Mouse (Mus musculus): Measurements from ENCODE around the gene Ccdc9. TPM values are rescaled to one million over a fixed set of nuclear protein-coding genes. Genes with fewer than 3 reads are reported as not detected.

Ccdc9 gene
- polyA plus RNA-seq, 1 experiment from 2014 or later = 16.5 TPM

GRCm38 (mm10) chr7:16241787-16242186 is 44.8 kb downstream of the Ccdc9 start:
- no peaks in the 10 kb centered on the region for H3K27me3 ChIP-seq (replicated peaks)
- H3K9me3 ChIP-seq = no peaks in the 10 kb centered on the region
- WGBS = 43% methylated on average over 11 of the region's 11 CpGs
- ATAC-seq (ENCODE audit: extremely low read depth, insufficient number of reproducible peaks, low FRiP score, low TSS enrichment) = no peak
- H3K27ac ChIP-seq (replicated peaks) = 0 out of 2 replicates have a peak overlapping the region, but pooled peaks have one; percentile 20
- H3K9ac ChIP-seq = peak overlapping the region; percentile 1; the same call in 1 of the 2 replicates
- H3K4me2 ChIP-seq = no peak overlapping the region
- H3K4me3 ChIP-seq = no peak overlapping the region
- H3K36me3 ChIP-seq = no peaks in the 10 kb centered on the region
- H3K4me1 ChIP-seq = peaks cover 15% of the 10 kb centered on the region

- no peak for ATAC-seq (ENCODE audit: extremely low read depth, insufficient number of reproducible peaks, low FRiP score, low TSS enrichment)
- H3K36me3 ChIP-seq = no peaks in the 10 kb centered on the region
- peaks cover 15% of the 10 kb centered on the region for H3K4me1 ChIP-seq
- H3K9me3 ChIP-seq = no peaks in the 10 kb centered on the region
- H3K9ac ChIP-seq = no peak overlapping the region
- 87% methylated on average over 1 of the region's 1 CpGs for WGBS
- H3K27me3 ChIP-seq (replicated peaks) = no peaks in the 10 kb centered on the region
- H3K27ac ChIP-seq (replicated peaks) = 0 out of 2 replicates have a peak overlapping the region, but pooled peaks have one; percentile 20
- no peak overlapping the region for H3K4me3 ChIP-seq
- no peak overlapping the region for H3K4me2 ChIP-seq
Observed at GRCm38 (mm10) chr7:16240978-16241303, 45.7 kb downstream of the Ccdc9 start.

- no peak for ATAC-seq (ENCODE audit: extremely low read depth, insufficient number of reproducible peaks, low FRiP score, low TSS enrichment)
- H3K4me1 ChIP-seq = peaks cover 15% of the 10 kb centered on the region
- WGBS = 64% methylated on average over 7 of the region's 7 CpGs
- H3K4me2 ChIP-seq = peak overlapping the region; percentile 43
- H3K36me3 ChIP-seq = no peaks in the 10 kb centered on the region
- no peaks in the 10 kb centered on the region for H3K9me3 ChIP-seq
- 0 out of 2 replicates have a peak overlapping the region, but pooled peaks have one; percentile 61 for H3K27ac ChIP-seq (replicated peaks)
- no peak overlapping the region for H3K9ac ChIP-seq
- no peak overlapping the region for H3K4me3 ChIP-seq
- H3K27me3 ChIP-seq (replicated peaks) = no peaks in the 10 kb centered on the region
Observed at GRCm38 (mm10) chr7:16240281-16240977, 46.2 kb downstream of the Ccdc9 start.

- no peaks in the 10 kb centered on the region for H3K36me3 ChIP-seq
- H3K4me1 ChIP-seq = peaks cover 15% of the 10 kb centered on the region
- H3K27me3 ChIP-seq (replicated peaks) = no peaks in the 10 kb centered on the region
- ATAC-seq (ENCODE audit: extremely low read depth, insufficient number of reproducible peaks, low FRiP score, low TSS enrichment) = no peak
- 0 out of 2 replicates have a peak overlapping the region, but pooled peaks have one; percentile 7 for H3K9ac ChIP-seq
- peak overlapping the region; percentile 43 for H3K4me2 ChIP-seq
- H3K9me3 ChIP-seq = no peaks in the 10 kb centered on the region
- 50% methylated on average over 9 of the region's 9 CpGs for WGBS
- H3K27ac ChIP-seq (replicated peaks) = peak overlapping the region; percentile 61
- H3K4me3 ChIP-seq = 0 out of 2 replicates have a peak overlapping the region, but pooled peaks have one; percentile 6
Observed at GRCm38 (mm10) chr7:16239554-16239997, 47.0 kb downstream of the Ccdc9 start.

GRCm38 (mm10) chr7:16229869-16230268 is 56.7 kb downstream of the Ccdc9 start:
- no peak for ATAC-seq (ENCODE audit: extremely low read depth, insufficient number of reproducible peaks, low FRiP score, low TSS enrichment)
- Histone ChIP-seq H3K36me3 (no peaks in the 10 kb centered on the region), H3K9me3 (peaks cover 6% of the 10 kb centered on the region), H3K9ac (no peak overlapping the region), H3K4me1 (peaks cover 11% of the 10 kb centered on the region), H3K27me3 (replicated peaks) (peaks cover 9% of the 10 kb centered on the region), H3K4me3 (no peak overlapping the region), H3K4me2 (no peak overlapping the region), H3K27ac (replicated peaks) (peak overlapping the region; percentile 38)
- WGBS = 25% methylated on average over 5 of the region's 5 CpGs

Other genes with a start within 250 kb of the Ccdc9 start
- gene Bicra, start 238.9 kb downstream of the Ccdc9 start, polyA plus RNA-seq (2015; fragmentation: Nextera tagmentation; extraction: Ambion mirVana) = 4.6 and 5.0 TPM in 2 replicates
- gene Zfp541, start 225.0 kb downstream of the Ccdc9 start, polyA plus RNA-seq (2015; fragmentation: Nextera tagmentation; extraction: Ambion mirVana) = 0.05 TPM in 1 of 2 replicates, not detected in the other
- 150 and 157 TPM in 2 replicates for gene Napa, start 188.3 kb downstream of the Ccdc9 start, polyA plus RNA-seq (2015; fragmentation: Nextera tagmentation; extraction: Ambion mirVana)
- 31.8 and 35.0 TPM in 2 replicates for gene Kptn, start 166.9 kb downstream of the Ccdc9 start, polyA plus RNA-seq (2015; fragmentation: Nextera tagmentation; extraction: Ambion mirVana)
- 0.05 and 0.20 TPM in 2 replicates for gene Slc8a2, start 157.0 kb downstream of the Ccdc9 start, polyA plus RNA-seq (2015; fragmentation: Nextera tagmentation; extraction: Ambion mirVana)
- gene Meis3, start 111.7 kb downstream of the Ccdc9 start, polyA plus RNA-seq (2015; fragmentation: Nextera tagmentation; extraction: Ambion mirVana) = 17.1 and 19.4 TPM in 2 replicates
- gene Dhx34, start 64.8 kb downstream of the Ccdc9 start, polyA plus RNA-seq (2015; fragmentation: Nextera tagmentation; extraction: Ambion mirVana) = 10.5 and 11.0 TPM in 2 replicates
- gene C5ar2, start 42.6 kb downstream of the Ccdc9 start, polyA plus RNA-seq (2015; fragmentation: Nextera tagmentation; extraction: Ambion mirVana) = 0.76 and 0.78 TPM in 2 replicates
- 1.5 and 2.2 TPM in 2 replicates for gene C5ar1, start 27.3 kb downstream of the Ccdc9 start, polyA plus RNA-seq (2015; fragmentation: Nextera tagmentation; extraction: Ambion mirVana)
- 10.7 TPM in 2 replicates for gene Inafm1, start 13.2 kb downstream of the Ccdc9 start, polyA plus RNA-seq (2015; fragmentation: Nextera tagmentation; extraction: Ambion mirVana)
- 8.2 and 8.8 TPM in 2 replicates for gene Bbc3, start 21.6 kb upstream of the Ccdc9 start, polyA plus RNA-seq (2015; fragmentation: Nextera tagmentation; extraction: Ambion mirVana)
- gene Sae1, start 101.0 kb upstream of the Ccdc9 start, polyA plus RNA-seq (2015; fragmentation: Nextera tagmentation; extraction: Ambion mirVana) = 210 and 223 TPM in 2 replicates
- gene Zc3h4, start 114.1 kb upstream of the Ccdc9 start, polyA plus RNA-seq (2015; fragmentation: Nextera tagmentation; extraction: Ambion mirVana) = 8.2 and 8.7 TPM in 2 replicates
- gene Tmem160, start 166.0 kb upstream of the Ccdc9 start, polyA plus RNA-seq (2015; fragmentation: Nextera tagmentation; extraction: Ambion mirVana) = 73.2 and 79.2 TPM in 2 replicates
- gene Npas1, start 190.9 kb upstream of the Ccdc9 start, polyA plus RNA-seq (2015; fragmentation: Nextera tagmentation; extraction: Ambion mirVana) = 0.36 and 0.37 TPM in 2 replicates

All from heart, embryonic 13.5 days (tissue).